Mouse (Mus musculus): ENCODE data around the gene Tecpr2.
A peak's percentile ranks its signal among the peaks of the same experiment; 100 is the strongest.
"Not testable (repeated sequence)": the region's sequence is repeated elsewhere in the genome, so short reads cannot be mapped to it uniquely, and the experiment has no call there.

Tecpr2 gene

GRCm38 (mm10) chr12:110889036-110890020 is at the start of gene Tecpr2, which contains the start of gene Cinp:
Gene Tecpr2, plus strand, starts transcription at chr12:110889264.
Gene Cinp, minus strand, starts transcription at chr12:110889145.
- peak; percentile 98 for DNase-seq (ENCODE audit: low read depth, low spot score)

GRCm38 (mm10) chr12:110840348-110841198 is 48.5 kb upstream of the Tecpr2 start, which contains the start of gene Mok:
Gene Mok, minus strand, starts transcription at chr12:110840939.
- peak; percentile 96 for DNase-seq (ENCODE audit: low read depth, low spot score)

GRCm38 (mm10) chr12:110841731-110842493 is 47.2 kb upstream of the Tecpr2 start:
- DNase-seq (ENCODE audit: low read depth, low spot score), result peak; percentile 61

- peak; percentile 87 for DNase-seq (ENCODE audit: low read depth, low spot score)
Observed at GRCm38 (mm10) chr12:110843194-110844048, 45.6 kb upstream of the Tecpr2 start.

GRCm38 (mm10) chr12:110844227-110845130 is 44.6 kb upstream of the Tecpr2 start:
- DNase-seq (ENCODE audit: low read depth, low spot score), result peak; percentile 83

DNA sequence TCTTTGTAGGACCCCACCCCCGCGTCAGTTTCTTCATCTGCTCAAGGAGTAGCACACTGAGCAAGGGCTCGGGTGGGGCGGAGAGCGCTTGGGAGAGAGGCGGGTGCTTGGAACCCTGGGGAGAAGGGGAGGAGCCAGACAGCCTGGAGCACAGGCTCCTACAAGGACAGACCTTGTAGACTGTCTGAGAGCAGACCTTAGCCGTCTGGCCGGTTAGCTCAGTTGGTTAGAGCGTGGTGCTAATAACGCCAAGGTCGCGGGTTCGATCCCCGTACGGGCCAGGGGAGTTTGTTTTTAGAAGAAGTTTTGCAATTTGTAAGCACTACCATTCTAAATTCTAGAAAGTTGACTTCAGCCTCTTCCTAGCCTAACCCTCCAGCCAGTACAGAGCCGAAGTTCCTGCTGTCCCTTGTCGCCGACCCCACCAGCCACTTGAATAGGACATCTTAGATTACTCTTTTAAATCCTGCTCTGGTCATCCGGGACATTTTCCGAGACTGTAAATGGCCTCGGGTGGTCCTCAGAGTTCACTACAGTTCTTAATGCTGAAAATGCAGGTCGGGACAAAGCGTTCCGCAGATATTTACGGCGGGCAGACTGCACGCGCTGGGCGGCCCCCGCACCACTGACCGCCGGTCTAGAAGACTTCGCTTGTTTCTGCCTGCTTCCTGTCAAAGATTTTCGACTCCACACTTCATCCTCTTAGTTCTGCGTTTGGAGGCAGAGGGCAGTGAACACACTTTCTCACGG is 43.8 kb upstream of the Tecpr2 start:
- peak; percentile 98 for DNase-seq (ENCODE audit: low read depth, low spot score)

- DNase-seq (ENCODE audit: low read depth, low spot score), result peak; percentile 10
Observed at GRCm38 (mm10) chr12:110846191-110846765, 42.8 kb upstream of the Tecpr2 start.

GRCm38 (mm10) chr12:110850010-110850928 is 38.8 kb upstream of the Tecpr2 start, which contains the start of gene Zfp839:
Gene Zfp839, plus strand, starts transcription at chr12:110850253.
- peak; percentile 73 for DNase-seq (ENCODE audit: low read depth, low spot score)

DNA sequence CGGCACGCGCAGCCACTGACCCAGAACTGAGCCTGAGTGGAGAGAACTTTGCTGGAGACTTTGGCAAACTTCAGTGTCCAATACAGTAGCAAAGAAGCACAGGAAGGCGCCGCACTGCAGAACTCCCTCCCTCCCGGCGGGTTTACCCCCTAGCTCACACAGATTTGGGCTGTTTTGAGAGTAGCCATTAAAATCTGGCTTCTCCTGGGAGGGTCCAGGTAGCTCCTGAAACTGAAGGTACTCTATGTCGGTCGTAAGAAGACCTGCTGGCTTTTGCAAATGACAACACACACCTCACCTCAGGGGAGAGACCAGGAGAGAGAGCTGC is 38.2 kb upstream of the Tecpr2 start:
- DNase-seq (ENCODE audit: low read depth, low spot score), result no peak

DNA sequence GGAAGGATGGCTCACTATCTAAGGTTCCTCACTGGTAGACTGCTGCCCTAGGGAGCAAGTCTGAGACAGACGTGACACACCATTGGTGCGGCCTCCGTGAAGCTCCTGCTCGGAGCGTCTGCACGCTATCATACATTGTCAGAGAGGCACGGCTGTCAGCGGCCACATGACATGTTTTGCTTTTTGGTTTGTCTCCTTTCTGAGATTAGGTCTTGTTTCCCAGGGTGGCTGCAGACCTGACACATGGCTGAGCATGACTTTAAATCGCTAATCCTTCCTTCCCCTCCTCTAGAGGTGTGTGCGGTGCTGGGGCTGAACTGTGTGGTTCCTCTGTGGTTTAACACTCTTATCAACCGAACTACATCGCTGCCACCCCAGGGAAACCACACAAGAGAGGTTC is 37.6 kb upstream of the Tecpr2 start:
- no peak for DNase-seq (ENCODE audit: low read depth, low spot score)

- DNase-seq (ENCODE audit: low read depth, low spot score), result no peak
Observed at GRCm38 (mm10) chr12:110851923-110852322, 37.1 kb upstream of the Tecpr2 start.

GRCm38 (mm10) chr12:110854786-110855737 is 34.0 kb upstream of the Tecpr2 start:
- DNase-seq (ENCODE audit: low read depth, low spot score), result no peak

DNA sequence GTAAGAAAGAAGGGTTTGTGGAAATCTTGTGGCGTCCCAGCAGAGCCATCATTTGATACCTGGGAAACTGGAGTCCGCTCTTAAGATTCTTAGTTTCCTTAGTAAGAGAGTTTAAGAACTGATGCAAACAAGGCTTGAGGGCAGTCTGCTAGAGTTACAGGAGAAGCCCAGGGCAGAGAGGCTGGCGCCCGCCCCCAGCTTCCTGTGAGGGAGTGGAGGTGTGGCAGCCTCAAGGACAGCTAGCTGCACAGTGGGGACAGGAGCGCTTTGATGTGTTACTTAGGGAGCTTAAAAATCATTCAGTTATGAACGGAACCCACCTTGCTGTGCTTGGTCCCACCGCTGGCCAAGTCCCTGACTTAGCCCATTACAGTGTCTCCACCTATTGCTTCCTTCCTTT is 31.9 kb upstream of the Tecpr2 start:
- no peak for DNase-seq (ENCODE audit: low read depth, low spot score)

GRCm38 (mm10) chr12:110858681-110859080 is 30.4 kb upstream of the Tecpr2 start:
- DNase-seq (ENCODE audit: low read depth, low spot score), result not testable (repeated sequence)

GRCm38 (mm10) chr12:110860293-110860692 is 28.8 kb upstream of the Tecpr2 start:
- DNase-seq (ENCODE audit: low read depth, low spot score), result no peak

GRCm38 (mm10) chr12:110861256-110861655 is 27.8 kb upstream of the Tecpr2 start:
- DNase-seq (ENCODE audit: low read depth, low spot score), result no peak
